In the genomic region with DNA sequence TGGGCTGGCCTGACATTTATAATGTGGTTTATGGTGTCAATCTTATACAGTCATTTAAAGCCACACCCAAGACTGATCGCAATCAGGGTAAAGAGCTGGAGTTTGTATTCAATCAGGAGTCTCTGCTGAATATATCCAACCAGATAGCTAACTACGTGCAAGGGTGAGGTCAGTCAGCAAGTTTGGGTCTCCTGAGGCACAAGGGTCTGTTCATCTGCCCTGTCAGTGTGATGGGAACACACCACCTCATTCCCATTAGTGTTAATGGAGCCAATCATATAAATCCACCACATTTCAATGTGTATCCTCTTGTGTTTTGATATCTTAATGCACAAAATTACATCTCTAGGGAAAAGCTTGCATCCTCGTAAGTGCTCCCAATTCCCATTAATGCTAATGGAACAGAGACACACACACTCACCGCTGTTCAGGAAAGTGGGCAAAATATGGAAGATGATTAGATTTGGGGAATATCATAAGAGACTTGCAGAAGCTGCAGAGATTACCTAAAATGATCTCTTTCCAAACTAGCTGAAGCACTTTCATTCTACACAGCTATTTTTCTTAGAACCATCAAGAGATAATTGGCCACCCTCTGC, we compare ENCODE assay signal across 25 mouse cellular contexts.
DNase-seq lines count a peak whose midpoint lies in the region; ATAC-seq and TF ChIP-seq lines count a peak whose summit lies in the region.
"Had no signal": no experiment of that assay in that cellular context is flagged by ENCODE, and none has a peak within 500 bp of the region (broad histone marks: within the 10 kb centered on the region; RNA-seq: fewer than 3 reads in every experiment).

No protein-coding gene starts in this region.

- 83% methylated on average over 4 of the region's 4 CpGs for WGBS in hindbrain, embryonic 11.5 days
- 77% methylated on average over 4 of the region's 4 CpGs for WGBS in hindbrain, embryonic 14.5 days
- 77% methylated on average over 4 of the region's 4 CpGs for WGBS in neural tube, embryonic 12.5 days
- WGBS in forebrain, embryonic 10.5 days = 88% methylated on average over 4 of the region's 4 CpGs

- H3K9ac ChIP-seq in hindbrain, embryonic 11.5 days (ENCODE audit: low read depth, low read length) = no peak overlapping the region
- no peak overlapping the region for H3K9ac ChIP-seq in hindbrain, embryonic 14.5 days
- H3K9ac ChIP-seq in neural tube, embryonic 12.5 days = no peak overlapping the region
- H3K9ac ChIP-seq: embryonic facial prominence, embryonic 13.5 days; forebrain, postnatal 0 days; hindbrain, embryonic 15.5 days; intestine, embryonic 15.5 days had no signal

- H3K9me3 ChIP-seq in hindbrain, embryonic 11.5 days (ENCODE audit: control insufficient read depth, low read length) = no peaks in the 10 kb centered on the region
- H3K9me3 ChIP-seq in hindbrain, embryonic 14.5 days (ENCODE audit: control insufficient read depth, low read length) = no peaks in the 10 kb centered on the region
- no peaks in the 10 kb centered on the region for H3K9me3 ChIP-seq in neural tube, embryonic 12.5 days
- no peaks in the 10 kb centered on the region for H3K9me3 ChIP-seq in forebrain, embryonic 10.5 days
- H3K9me3 ChIP-seq: embryonic facial prominence, embryonic 13.5 days; hindbrain, embryonic 15.5 days; intestine, embryonic 15.5 days had no signal

- no peak for TF ChIP-seq POLR2A in brain, embryonic 14.5 days (IDR thresholded peaks at IDR 0.05; ENCODE audit: borderline replicate concordance, extremely low read depth, insufficient read depth, insufficient read length, poor library complexity, severe bottlenecking)

- no peak overlapping the region for H3K4me2 ChIP-seq in hindbrain, embryonic 11.5 days (replicated peaks; ENCODE audit: low read depth, low read length)
- H3K4me2 ChIP-seq in hindbrain, embryonic 14.5 days (replicated peaks) = no peak overlapping the region
- no peak overlapping the region for H3K4me2 ChIP-seq in neural tube, embryonic 12.5 days (replicated peaks)
- H3K4me2 ChIP-seq: embryonic facial prominence, embryonic 13.5 days; heart, embryonic 11.5 days; hindbrain, embryonic 15.5 days; intestine, embryonic 15.5 days had no signal

- H3K27ac ChIP-seq in hindbrain, embryonic 11.5 days (ENCODE audit: low read depth, low read length) = no peak overlapping the region
- no peak overlapping the region for H3K27ac ChIP-seq in hindbrain, embryonic 14.5 days
- H3K27ac ChIP-seq in neural tube, embryonic 12.5 days = no peak overlapping the region
- no peak overlapping the region for H3K27ac ChIP-seq in forebrain, embryonic 10.5 days
- H3K27ac ChIP-seq: embryonic facial prominence, embryonic 13.5 days; gastrocnemius, adult 2 months; hindbrain, embryonic 15.5 days; intestine, embryonic 15.5 days had no signal

- peak; percentile 45; the same call in 1 of the 2 replicates for ATAC-seq in hindbrain, embryonic 11.5 days (ENCODE audit: low FRiP score)
- ATAC-seq in hindbrain, embryonic 14.5 days (ENCODE audit: low FRiP score) = no peak
- ATAC-seq in neural tube, embryonic 12.5 days (ENCODE audit: low FRiP score, low read depth) = peak; percentile 44; the same call in 1 of the 2 replicates
- ATAC-seq: forebrain, embryonic 14.5 days; forebrain, postnatal 0 days; intestine, embryonic 15.5 days; Patski had no signal

- no peak for DNase-seq in hindbrain, embryonic 11.5 days (ENCODE audit: low spot score)
- no peak for DNase-seq in hindbrain, embryonic 14.5 days (ENCODE audit: low spot score)
- DNase-seq in neural tube, embryonic 10.5 days (ENCODE audit: extremely low spot score, low spot score) = no peak
- peak; percentile 27 for DNase-seq in brain, embryonic 14.5 days (ENCODE audit: low read depth)
- DNase-seq in forebrain, embryonic 10.5 days (ENCODE audit: extremely low spot score, low spot score) = no peak
- DNase-seq: adrenal gland, postnatal 10 days; adrenal gland, postnatal 36 days; B cell, adult 2 months; cerebellum, adult 11 months; cerebellum, adult 2 months; cerebellum, adult 9-11 months; cerebellum, postnatal 25 days; forebrain, postnatal 0 days; gastrocnemius, adult 2 months; gastrocnemius, postnatal 14 days; heart, adult 11 months had no signal

- no peaks in the 10 kb centered on the region for H3K36me3 ChIP-seq in hindbrain, embryonic 11.5 days (ENCODE audit: control insufficient read depth, insufficient read depth, low read length)
- H3K36me3 ChIP-seq in hindbrain, embryonic 14.5 days (replicated peaks; ENCODE audit: control insufficient read depth, insufficient read depth) = no peaks in the 10 kb centered on the region
- H3K36me3 ChIP-seq in neural tube, embryonic 12.5 days = no peaks in the 10 kb centered on the region
- H3K36me3 ChIP-seq in forebrain, embryonic 10.5 days (replicated peaks) = no peaks in the 10 kb centered on the region
- H3K36me3 ChIP-seq: embryonic facial prominence, embryonic 13.5 days; G1E; hindbrain, embryonic 15.5 days; intestine, embryonic 15.5 days had no signal

- no peaks in the 10 kb centered on the region for H3K27me3 ChIP-seq in hindbrain, embryonic 11.5 days (ENCODE audit: control insufficient read depth, insufficient read depth, low read length)
- H3K27me3 ChIP-seq in hindbrain, embryonic 14.5 days (ENCODE audit: control insufficient read depth, insufficient read depth, low read length) = no peaks in the 10 kb centered on the region
- no peaks in the 10 kb centered on the region for H3K27me3 ChIP-seq in neural tube, embryonic 12.5 days (replicated peaks)
- H3K27me3 ChIP-seq in forebrain, embryonic 10.5 days (ENCODE audit: poor library complexity, severe bottlenecking) = no peaks in the 10 kb centered on the region
- H3K27me3 ChIP-seq: CH12.LX; embryonic facial prominence, embryonic 13.5 days; hindbrain, embryonic 15.5 days; intestine, embryonic 15.5 days; Patski had no signal

- no peak for TF ChIP-seq CTCF in brain, embryonic 14.5 days (IDR thresholded peaks at IDR 0.05; ENCODE audit: borderline replicate concordance, extremely low read depth, insufficient read depth, insufficient read length)

- H3K4me1 ChIP-seq in hindbrain, embryonic 11.5 days (replicated peaks; ENCODE audit: control insufficient read depth, insufficient read depth, low read length) = no peaks in the 10 kb centered on the region
- H3K4me1 ChIP-seq in hindbrain, embryonic 14.5 days (replicated peaks; ENCODE audit: control insufficient read depth, insufficient read depth, low read length) = no peaks in the 10 kb centered on the region
- peaks cover 6% of the 10 kb centered on the region; the same call in 1 of the 2 replicates for H3K4me1 ChIP-seq in neural tube, embryonic 12.5 days
- H3K4me1 ChIP-seq in forebrain, embryonic 10.5 days = no peaks in the 10 kb centered on the region
- H3K4me1 ChIP-seq: hindbrain, embryonic 15.5 days; intestine, embryonic 15.5 days had no signal

- no peak overlapping the region for H3K4me3 ChIP-seq in hindbrain, embryonic 11.5 days (ENCODE audit: low read depth, low read length)
- no peak overlapping the region for H3K4me3 ChIP-seq in hindbrain, embryonic 14.5 days (replicated peaks; ENCODE audit: low read length)
- no peak overlapping the region for H3K4me3 ChIP-seq in neural tube, embryonic 12.5 days
- H3K4me3 ChIP-seq in forebrain, embryonic 10.5 days = no peak overlapping the region
- H3K4me3 ChIP-seq: embryonic facial prominence, embryonic 13.5 days; gastrocnemius, adult 2 months; hindbrain, embryonic 15.5 days; intestine, embryonic 15.5 days had no signal
